Mouse (Mus musculus): ENCODE measurements around the gene Suox. TPM values are rescaled to one million over a fixed set of nuclear protein-coding genes. Genes with fewer than 3 reads are reported as not detected.

Gene Suox
- polyA plus RNA-seq, 1 experiment from 2014 or later, result 12.5 TPM

DNA sequence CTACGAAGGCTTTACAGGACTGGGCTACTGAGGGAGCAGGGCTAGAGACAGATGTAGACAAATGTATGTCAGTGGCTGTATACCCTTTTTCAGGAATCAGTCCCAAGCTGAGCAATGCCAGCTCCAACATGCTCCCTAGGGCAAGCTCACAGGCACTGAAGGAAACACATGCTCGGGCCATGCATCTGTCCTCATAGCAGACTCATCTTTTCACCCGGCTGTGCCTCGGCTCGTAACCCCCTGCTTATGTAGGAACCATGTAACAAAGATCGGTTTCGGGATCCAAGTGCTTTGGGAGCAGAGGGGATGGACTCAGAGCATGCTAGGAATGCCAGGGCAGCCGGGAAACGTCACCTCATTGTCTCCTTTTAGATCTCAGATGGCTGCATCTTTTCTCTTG lies 14.4 kb downstream of the Suox start:
- no peak overlapping the region for H3K4me2 ChIP-seq (replicated peaks)
- H3K9ac ChIP-seq (replicated peaks), result no peak overlapping the region
- WGBS, result 58% methylated on average over 9 of the region's 9 CpGs
- H3K9me3 ChIP-seq, result no peaks in the 10 kb centered on the region
- H3K36me3 ChIP-seq, result no peaks in the 10 kb centered on the region
- no peak overlapping the region for H3K4me3 ChIP-seq
- no peaks in the 10 kb centered on the region for H3K4me1 ChIP-seq
- H3K27me3 ChIP-seq, result no peaks in the 10 kb centered on the region
- H3K27ac ChIP-seq (replicated peaks), result no peak overlapping the region
- no peak for ATAC-seq (replicated peaks)

DNA sequence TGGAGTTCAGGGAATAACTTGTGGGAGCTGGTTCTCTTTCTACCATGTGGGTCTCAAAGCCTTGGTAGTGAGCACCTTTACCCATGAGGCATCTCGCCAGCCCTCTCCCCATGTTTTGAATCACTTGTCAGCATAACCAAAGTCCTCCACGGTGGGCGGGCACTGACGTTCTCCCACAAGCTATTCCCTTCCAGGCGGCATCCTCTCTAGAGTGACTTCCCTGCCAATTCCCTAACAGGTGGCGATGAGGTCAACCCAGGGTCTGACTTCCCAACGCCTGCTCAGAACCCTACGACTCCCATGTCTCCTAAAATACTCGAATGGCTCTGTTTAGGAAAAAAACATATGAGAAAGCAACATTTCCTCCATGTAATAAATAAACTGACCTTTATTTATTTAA lies 16.0 kb downstream of the Suox start:
- no peak for ATAC-seq (replicated peaks)
- Histone ChIP-seq H3K4me1 (no peaks in the 10 kb centered on the region), H3K9me3 (no peaks in the 10 kb centered on the region), H3K36me3 (no peaks in the 10 kb centered on the region), H3K4me3 (no peak overlapping the region), H3K9ac (replicated peaks) (no peak overlapping the region), H3K4me2 (replicated peaks) (no peak overlapping the region), H3K27ac (replicated peaks) (no peak overlapping the region), H3K27me3 (no peaks in the 10 kb centered on the region)
- WGBS, result 70% methylated on average over 9 of the region's 9 CpGs

DNA sequence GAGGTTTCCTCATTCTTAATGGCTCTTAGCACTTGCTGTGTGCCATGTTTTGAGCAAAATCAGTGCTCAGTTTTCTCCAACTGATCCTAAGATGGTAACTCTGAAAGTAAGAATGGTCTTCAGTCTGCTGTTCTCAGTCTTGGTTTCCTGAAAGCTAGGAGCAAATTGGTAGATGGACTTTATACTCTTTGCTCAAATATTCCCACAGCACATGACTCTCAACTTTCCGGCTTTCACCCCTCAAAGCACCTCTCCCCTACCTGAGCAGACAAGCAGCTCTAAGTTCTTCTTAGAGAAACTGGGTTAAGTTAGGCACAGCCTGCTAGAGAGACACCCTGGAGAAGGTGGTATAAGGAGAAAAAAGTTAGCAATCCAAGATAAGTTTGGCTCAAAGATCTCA lies 17.1 kb downstream of the Suox start:
- Histone ChIP-seq H3K4me2 (replicated peaks) (no peak overlapping the region), H3K9me3 (no peaks in the 10 kb centered on the region), H3K4me1 (no peaks in the 10 kb centered on the region), H3K27me3 (no peaks in the 10 kb centered on the region), H3K9ac (replicated peaks) (no peak overlapping the region), H3K36me3 (no peaks in the 10 kb centered on the region), H3K27ac (replicated peaks) (no peak overlapping the region), H3K4me3 (no peak overlapping the region)
- WGBS, result 93% methylated on average over 1 of the region's 1 CpGs
- ATAC-seq (replicated peaks), result no peak

DNA sequence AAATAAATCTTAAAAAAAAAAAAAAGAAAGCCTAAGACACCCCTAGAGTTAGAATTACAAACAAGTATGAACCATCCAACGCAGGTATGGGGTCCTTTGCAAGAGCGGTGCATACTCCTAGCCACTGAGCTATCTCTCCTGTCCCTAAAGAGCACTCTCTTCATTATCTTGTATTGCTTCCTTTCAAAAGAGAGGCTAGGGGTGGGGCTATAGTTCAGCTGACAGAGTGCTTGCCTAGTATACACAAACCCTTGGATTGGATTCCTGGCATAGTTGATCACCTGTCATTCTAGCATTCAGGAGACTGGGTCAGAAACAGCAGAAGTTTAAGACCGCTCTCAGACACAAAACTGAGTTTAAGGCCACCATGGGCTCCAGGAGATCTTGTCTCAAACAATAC lies 18.6 kb downstream of the Suox start:
- Histone ChIP-seq H3K27me3 (no peaks in the 10 kb centered on the region), H3K36me3 (no peaks in the 10 kb centered on the region), H3K4me2 (replicated peaks) (no peak overlapping the region), H3K4me1 (no peaks in the 10 kb centered on the region), H3K9ac (replicated peaks) (no peak overlapping the region), H3K4me3 (no peak overlapping the region), H3K27ac (replicated peaks) (no peak overlapping the region), H3K9me3 (no peaks in the 10 kb centered on the region)
- no peak for ATAC-seq (replicated peaks)
- 89% methylated on average over 3 of the region's 3 CpGs for WGBS

DNA sequence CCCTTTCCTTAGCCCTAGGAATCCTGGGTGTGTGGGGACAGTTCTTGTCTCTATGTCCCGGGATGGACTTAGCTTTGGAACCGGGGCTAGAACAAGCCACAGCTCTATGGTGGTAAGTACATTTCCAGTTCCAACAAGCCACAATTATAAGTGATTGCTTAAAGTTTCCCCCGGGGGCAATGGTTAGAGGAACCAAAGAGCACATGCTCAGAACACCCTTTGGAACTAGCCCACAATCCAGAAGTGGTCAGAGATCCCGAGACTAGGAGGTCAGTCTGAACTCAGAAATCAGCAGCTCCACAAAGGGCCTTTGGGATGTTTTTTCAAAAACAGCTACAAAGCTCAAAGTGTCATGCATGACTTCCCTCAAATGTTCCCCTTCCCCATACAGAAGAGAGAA lies 20.0 kb downstream of the Suox start:
- Histone ChIP-seq H3K4me2 (replicated peaks) (no peak overlapping the region), H3K4me3 (no peak overlapping the region), H3K27ac (replicated peaks) (no peak overlapping the region), H3K9me3 (no peaks in the 10 kb centered on the region), H3K4me1 (no peaks in the 10 kb centered on the region), H3K36me3 (no peaks in the 10 kb centered on the region), H3K9ac (replicated peaks) (no peak overlapping the region), H3K27me3 (no peaks in the 10 kb centered on the region)
- 72% methylated on average over 4 of the region's 4 CpGs for WGBS
- no peak for ATAC-seq (replicated peaks)

DNA sequence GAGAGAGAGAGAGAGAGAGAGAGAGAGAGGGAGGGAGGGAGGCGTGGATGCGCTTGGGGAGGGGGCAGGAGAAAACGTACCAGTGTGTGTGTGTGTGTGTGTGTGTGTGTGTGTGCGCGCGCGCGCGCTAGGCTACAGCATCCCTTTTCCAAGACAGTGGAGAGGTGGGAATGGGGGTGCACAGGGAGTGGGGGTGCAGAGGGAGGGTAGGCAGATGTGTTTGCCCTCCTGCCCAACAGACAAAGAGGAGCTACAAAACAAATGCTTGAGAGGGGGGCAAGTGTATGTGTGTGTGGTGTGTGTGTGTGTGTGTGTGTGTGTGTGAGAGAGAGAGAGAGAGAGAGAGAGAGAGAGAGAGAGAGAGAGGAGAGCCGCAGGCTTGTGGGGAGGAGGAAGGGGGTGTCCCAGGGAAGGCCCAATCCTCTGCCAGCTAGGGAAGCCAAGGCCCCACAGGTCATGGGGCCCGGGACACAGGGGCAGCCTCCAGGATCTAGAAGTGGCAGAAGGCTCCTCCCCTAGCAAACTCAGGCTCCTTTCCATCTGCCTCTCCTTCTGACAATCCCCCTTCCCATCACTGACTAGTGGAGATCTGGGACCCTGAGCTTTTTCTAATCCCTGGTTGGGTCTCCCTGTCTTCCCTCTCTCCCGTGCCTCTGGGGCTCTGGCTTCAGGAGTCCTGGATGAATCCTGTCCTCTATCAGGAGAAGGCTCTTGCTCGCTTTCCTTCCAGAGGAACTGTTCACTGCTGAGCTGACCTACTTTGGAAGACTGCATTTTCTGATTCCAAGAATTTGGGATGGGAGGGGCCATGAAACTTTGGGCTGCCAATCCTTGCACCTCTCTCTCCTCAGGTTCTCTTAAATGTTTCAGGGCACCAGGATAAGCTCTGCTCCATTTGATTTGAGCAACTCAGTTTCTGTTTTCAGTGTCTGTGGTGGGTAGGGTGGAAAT lies 27.5 kb downstream of the Suox start:
- H3K9me3 ChIP-seq, result no peaks in the 10 kb centered on the region
- H3K27ac ChIP-seq (replicated peaks), result peak overlapping the region; percentile 94
- peak; percentile 86 for ATAC-seq (replicated peaks)
- H3K36me3 ChIP-seq, result peaks cover 3% of the 10 kb centered on the region; the same call in 1 of the 2 replicates
- H3K4me1 ChIP-seq, result peaks cover 39% of the 10 kb centered on the region
- no peaks in the 10 kb centered on the region for H3K27me3 ChIP-seq
- H3K9ac ChIP-seq (replicated peaks), result peak overlapping the region; percentile 48
- peak overlapping the region; percentile 79 for H3K4me2 ChIP-seq (replicated peaks)
- 4% methylated on average over 11 of the region's 13 CpGs for WGBS
- peak overlapping the region; percentile 66 for H3K4me3 ChIP-seq

DNA sequence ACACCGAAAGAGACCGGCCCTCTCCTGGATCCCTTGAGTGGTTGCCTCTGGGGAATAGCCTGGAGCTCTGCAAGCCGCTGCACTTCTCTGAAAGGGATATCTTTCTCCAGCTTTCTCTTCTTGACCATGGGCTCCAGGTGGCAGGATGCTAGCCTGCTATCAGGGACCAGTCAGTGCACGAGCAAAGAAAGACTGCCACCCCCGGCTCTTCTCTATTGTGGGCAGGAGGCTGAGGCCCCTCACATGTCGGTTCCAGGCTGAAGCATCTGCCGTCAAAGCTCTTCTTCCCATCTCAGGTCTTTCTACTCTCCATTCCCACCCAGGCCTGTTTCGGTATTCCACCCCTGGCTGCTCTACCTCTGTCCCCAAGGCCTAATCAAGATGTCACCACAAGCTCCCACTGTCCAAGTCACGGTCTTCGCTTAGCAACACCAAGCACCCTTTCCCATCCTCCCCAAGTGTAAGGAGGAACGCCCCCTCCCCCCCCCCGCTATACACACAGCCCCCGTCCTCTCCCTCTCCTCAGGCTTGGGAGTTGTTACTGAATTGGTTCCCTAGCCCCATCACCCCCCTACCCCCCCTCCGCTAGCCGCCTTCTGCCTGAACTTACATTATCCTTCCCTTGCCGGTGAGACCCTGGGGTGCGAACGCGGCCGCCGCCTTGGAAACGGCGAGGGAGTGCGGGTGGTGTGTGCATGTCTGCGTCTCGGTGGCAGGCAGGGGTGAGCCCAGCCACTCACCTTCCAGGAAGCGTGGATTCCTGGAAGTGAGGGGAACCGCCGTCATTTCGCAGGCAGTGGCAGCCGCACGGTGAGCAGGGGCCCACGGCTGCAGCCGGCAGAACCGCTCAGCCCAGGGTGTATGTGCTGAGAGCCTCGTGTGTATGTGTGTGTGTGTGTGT lies 28.5 kb downstream of the Suox start, which contains the start of gene Ikzf4:
Gene Ikzf4, minus strand, starts transcription at position 881 of the 901 bp plus-strand sequence.
- H3K27ac ChIP-seq (replicated peaks), result peak within 1 kb of the TSS; percentile 94
- H3K4me2 ChIP-seq (replicated peaks), result peak within 1 kb of the TSS; percentile 79
- 1% methylated on average over 36 of the region's 36 CpGs for WGBS
- peak within 1 kb of the TSS; percentile 84 for H3K9ac ChIP-seq (replicated peaks)
- peaks cover 39% of the 10 kb centered on the region for H3K4me1 ChIP-seq
- peak within 1 kb of the TSS; percentile 66 for H3K4me3 ChIP-seq
- no peaks in the 10 kb centered on the region for H3K9me3 ChIP-seq
- H3K36me3 ChIP-seq, result peaks cover 12% of the 10 kb centered on the region
- peak; percentile 80 for ATAC-seq (replicated peaks)
- H3K27me3 ChIP-seq, result no peaks in the 10 kb centered on the region

DNA sequence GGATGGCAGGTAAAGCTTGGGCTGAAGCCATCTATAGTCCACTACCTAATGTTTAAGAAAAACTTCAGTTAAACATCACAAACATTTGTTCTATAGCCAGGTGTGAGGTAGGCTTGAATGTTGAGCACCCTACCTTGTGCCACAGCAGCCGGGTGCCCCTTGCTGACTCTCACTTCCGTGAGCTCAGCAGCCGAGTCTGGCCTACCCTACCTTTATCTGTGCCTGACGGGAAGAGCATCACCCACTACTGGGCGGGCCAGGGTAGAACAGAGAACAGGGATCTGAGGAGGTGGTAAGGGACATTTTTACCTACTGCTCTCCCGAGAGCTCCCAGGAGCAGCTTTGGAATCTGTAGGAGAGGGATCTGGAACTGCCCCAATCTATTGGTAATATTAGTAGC lies 31.1 kb downstream of the Suox start:
- H3K4me1 ChIP-seq, result peaks cover 39% of the 10 kb centered on the region
- H3K27ac ChIP-seq (replicated peaks), result no peak overlapping the region
- no peak for ATAC-seq (replicated peaks)
- no peaks in the 10 kb centered on the region for H3K9me3 ChIP-seq
- H3K4me2 ChIP-seq (replicated peaks), result no peak overlapping the region
- no peak overlapping the region for H3K9ac ChIP-seq (replicated peaks)
- H3K4me3 ChIP-seq, result no peak overlapping the region
- 88% methylated on average over 6 of the region's 6 CpGs for WGBS
- H3K27me3 ChIP-seq, result no peaks in the 10 kb centered on the region
- peaks cover 34% of the 10 kb centered on the region for H3K36me3 ChIP-seq

DNA sequence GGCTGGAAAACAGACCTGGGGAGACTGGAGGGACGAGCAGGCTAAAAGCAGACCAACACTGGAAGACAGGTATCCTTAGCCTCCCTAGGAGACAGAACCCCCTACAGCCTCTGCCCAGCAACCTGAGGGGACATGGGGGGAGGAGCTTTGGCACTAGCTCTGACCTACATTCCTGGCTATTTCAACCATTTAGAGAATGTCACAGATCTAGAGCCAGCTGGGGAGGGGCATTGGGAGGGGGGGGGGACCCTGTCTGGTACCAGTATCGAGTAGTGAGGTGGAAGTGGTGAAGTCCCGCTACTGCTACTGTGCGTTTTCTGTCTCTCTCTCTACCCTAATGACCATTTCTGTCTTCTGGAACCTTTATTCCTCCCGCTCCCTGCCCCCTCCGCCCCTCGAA lies 32.0 kb downstream of the Suox start:
- peaks cover 35% of the 10 kb centered on the region for H3K4me1 ChIP-seq
- H3K4me3 ChIP-seq, result no peak overlapping the region
- no peak for ATAC-seq (replicated peaks)
- no peaks in the 10 kb centered on the region for H3K27me3 ChIP-seq
- H3K9me3 ChIP-seq, result no peaks in the 10 kb centered on the region
- H3K4me2 ChIP-seq (replicated peaks), result no peak overlapping the region
- 78% methylated on average over 7 of the region's 7 CpGs for WGBS
- peaks cover 36% of the 10 kb centered on the region for H3K36me3 ChIP-seq
- no peak overlapping the region for H3K27ac ChIP-seq (replicated peaks)
- H3K9ac ChIP-seq (replicated peaks), result no peak overlapping the region

DNA sequence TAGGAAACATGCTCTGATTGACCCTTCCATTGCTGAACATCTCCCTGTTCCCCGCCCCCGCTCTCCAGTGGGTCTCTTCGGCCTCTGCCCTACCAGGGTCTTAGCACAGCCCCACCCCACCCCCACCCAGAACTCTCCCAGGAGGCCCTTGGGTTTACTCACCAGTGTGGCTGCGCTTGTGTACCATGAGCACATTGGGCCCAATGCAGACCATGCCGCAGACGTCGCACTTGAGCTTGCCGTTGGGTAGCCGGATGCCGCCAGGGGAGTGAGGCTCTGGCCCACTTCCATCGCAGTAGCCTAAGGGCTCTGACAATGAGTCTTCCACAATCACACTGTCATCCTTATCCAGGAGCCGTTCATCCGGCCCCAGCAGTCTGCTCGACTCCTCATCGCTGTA lies 33.0 kb downstream of the Suox start:
- Histone ChIP-seq H3K9ac (replicated peaks) (no peak overlapping the region), H3K4me2 (replicated peaks) (no peak overlapping the region), H3K4me1 (peaks cover 27% of the 10 kb centered on the region), H3K4me3 (no peak overlapping the region), H3K36me3 (peaks cover 44% of the 10 kb centered on the region), H3K9me3 (no peaks in the 10 kb centered on the region), H3K27ac (replicated peaks) (no peak overlapping the region), H3K27me3 (no peaks in the 10 kb centered on the region)
- WGBS, result 94% methylated on average over 15 of the region's 15 CpGs
- ATAC-seq (replicated peaks), result no peak

DNA sequence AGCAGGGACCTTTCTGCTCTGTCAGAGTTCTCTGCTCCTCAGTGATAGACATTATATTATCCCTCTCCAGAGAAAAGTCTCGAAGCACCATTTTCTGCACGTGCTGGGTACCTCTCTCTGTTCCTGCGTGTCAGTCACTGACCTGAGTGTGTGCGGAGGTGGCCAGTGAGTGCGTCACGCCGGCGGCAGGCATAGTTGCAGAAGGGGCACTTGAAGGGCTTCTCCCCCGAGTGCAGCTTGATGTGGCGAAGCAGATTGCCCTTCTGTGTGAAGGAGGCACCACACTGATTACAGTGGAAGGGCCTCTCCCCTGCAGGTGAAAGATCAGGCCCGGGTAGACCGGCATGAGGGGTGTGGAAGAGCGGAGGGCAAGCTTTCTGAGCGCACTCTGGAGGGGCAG lies 33.9 kb downstream of the Suox start:
- ATAC-seq (replicated peaks), result no peak
- peaks cover 24% of the 10 kb centered on the region for H3K4me1 ChIP-seq
- no peak overlapping the region for H3K27ac ChIP-seq (replicated peaks)
- H3K9me3 ChIP-seq, result no peaks in the 10 kb centered on the region
- no peak overlapping the region for H3K4me2 ChIP-seq (replicated peaks)
- WGBS, result 91% methylated on average over 14 of the region's 14 CpGs
- H3K4me3 ChIP-seq, result no peak overlapping the region
- H3K27me3 ChIP-seq, result no peaks in the 10 kb centered on the region
- H3K36me3 ChIP-seq, result peaks cover 51% of the 10 kb centered on the region
- H3K9ac ChIP-seq (replicated peaks), result no peak overlapping the region

DNA sequence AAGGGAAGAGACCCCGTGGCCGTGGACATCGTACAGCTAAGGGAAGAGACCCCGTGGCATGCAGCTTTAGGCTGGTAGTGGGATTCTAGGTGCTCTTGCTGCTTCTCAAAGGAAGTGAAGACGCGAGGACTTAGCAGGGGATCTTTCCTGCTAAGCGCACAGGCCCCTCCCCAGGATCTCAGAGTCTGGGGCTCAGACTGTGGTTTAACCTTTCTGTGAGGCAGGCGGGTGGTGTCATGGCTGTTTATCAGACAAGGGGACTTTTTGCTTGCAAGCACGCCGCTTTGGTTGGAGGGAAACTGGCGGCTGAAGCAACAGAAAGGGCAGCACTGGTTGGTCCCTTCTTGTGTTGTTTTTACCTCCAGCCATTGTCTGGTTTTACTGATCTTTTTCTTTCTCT lies 36.9 kb downstream of the Suox start:
- ATAC-seq (replicated peaks), result no peak
- H3K4me1 ChIP-seq, result no peaks in the 10 kb centered on the region
- no peak overlapping the region for H3K27ac ChIP-seq (replicated peaks)
- H3K9me3 ChIP-seq, result no peaks in the 10 kb centered on the region
- no peaks in the 10 kb centered on the region for H3K27me3 ChIP-seq
- no peak overlapping the region for H3K4me3 ChIP-seq
- no peak overlapping the region for H3K4me2 ChIP-seq (replicated peaks)
- H3K36me3 ChIP-seq, result peaks cover 63% of the 10 kb centered on the region
- no peak overlapping the region for H3K9ac ChIP-seq (replicated peaks)
- WGBS, result 17% methylated on average over 11 of the region's 11 CpGs

Measured in forebrain, embryonic 15.5 days (tissue).